Mouse (Mus musculus): ENCODE data around the gene Cdca3. TPM values are rescaled to one million over a fixed set of nuclear protein-coding genes. Genes with fewer than 3 reads are reported as not detected.
"Not testable (repeated sequence)": the region's sequence is repeated elsewhere in the genome, so short reads cannot be mapped to it uniquely, and the experiment has no call there.

Cdca3 gene
- polyA plus RNA-seq, 1 experiment from 2014 or later = 18.2 TPM

DNA sequence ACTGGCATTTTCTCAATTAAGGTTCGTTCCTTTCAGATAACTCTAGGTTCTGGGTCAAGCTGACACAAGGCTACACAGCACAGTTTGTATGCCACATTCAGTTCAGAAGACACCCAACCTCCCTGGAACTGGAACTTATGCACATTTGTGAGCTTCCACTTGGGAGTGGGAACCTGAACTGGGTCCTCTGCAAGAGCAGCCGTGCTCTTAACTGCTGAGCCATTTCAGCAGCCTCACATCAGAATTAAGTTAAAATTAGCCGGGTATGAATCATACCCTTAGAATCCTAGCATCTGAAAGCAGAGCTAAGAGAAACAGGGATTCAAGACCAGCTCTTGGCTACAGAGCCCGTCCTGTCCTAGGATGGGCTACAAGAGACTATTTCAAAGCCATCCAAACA lies 22.0 kb upstream of the Cdca3 start:
- Histone ChIP-seq H3K9ac (ENCODE audit: low read depth, low read length) (no peak overlapping the region), H3K4me1 (ENCODE audit: control insufficient read depth, insufficient read depth, low read length) (peaks cover 38% of the 10 kb centered on the region), H3K27ac (ENCODE audit: low read length) (no peak overlapping the region), H3K4me3 (ENCODE audit: low read depth, low read length) (no peak overlapping the region), H3K36me3 (ENCODE audit: control insufficient read depth, insufficient read depth, low read length) (peaks cover 6% of the 10 kb centered on the region; the same call in 1 of the 2 replicates), H3K9me3 (replicated peaks; ENCODE audit: control insufficient read depth, low read length, poor library complexity, severe bottlenecking) (no peaks in the 10 kb centered on the region; the same call in 1 of the 2 replicates), H3K4me2 (ENCODE audit: low read length) (no peak overlapping the region), H3K27me3 (ENCODE audit: control insufficient read depth, insufficient read depth, low read depth, low read length) (no peaks in the 10 kb centered on the region)
- WGBS = 92% methylated on average over 4 of the region's 4 CpGs
- no peak for ATAC-seq

DNA sequence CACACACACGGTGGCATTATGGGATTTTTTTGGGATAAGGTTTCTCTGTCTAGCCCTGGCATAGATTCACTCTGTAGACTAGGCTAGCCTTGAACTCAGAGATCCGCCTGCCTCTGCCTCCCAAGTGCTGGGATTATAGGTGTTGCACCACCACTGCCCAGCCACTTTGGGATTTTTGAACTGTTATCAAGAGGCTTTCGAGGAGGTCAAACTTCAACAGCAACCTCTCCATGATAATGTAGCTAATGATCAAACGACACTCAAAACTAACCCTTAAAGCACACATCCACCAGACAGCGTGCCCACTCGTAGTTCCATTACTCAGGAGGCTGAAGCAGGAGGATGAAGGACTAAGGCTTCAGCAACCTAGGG lies 21.4 kb upstream of the Cdca3 start:
- H3K4me2 ChIP-seq (ENCODE audit: low read length) = peak overlapping the region; percentile 88
- H3K27ac ChIP-seq (ENCODE audit: low read length) = no peak overlapping the region
- peak overlapping the region; percentile 68; the same call in 1 of the 2 replicates for H3K9ac ChIP-seq (ENCODE audit: low read depth, low read length)
- H3K36me3 ChIP-seq (ENCODE audit: control insufficient read depth, insufficient read depth, low read length) = peaks cover 6% of the 10 kb centered on the region; the same call in 1 of the 2 replicates
- H3K27me3 ChIP-seq (ENCODE audit: control insufficient read depth, insufficient read depth, low read depth, low read length) = no peaks in the 10 kb centered on the region
- peaks cover 41% of the 10 kb centered on the region for H3K4me1 ChIP-seq (ENCODE audit: control insufficient read depth, insufficient read depth, low read length)
- peak overlapping the region; percentile 54 for H3K4me3 ChIP-seq (ENCODE audit: low read depth, low read length)
- H3K9me3 ChIP-seq (replicated peaks; ENCODE audit: control insufficient read depth, low read length, poor library complexity, severe bottlenecking) = no peaks in the 10 kb centered on the region; the same call in 1 of the 2 replicates
- ATAC-seq = no peak
- 88% methylated on average over 6 of the region's 6 CpGs for WGBS

DNA sequence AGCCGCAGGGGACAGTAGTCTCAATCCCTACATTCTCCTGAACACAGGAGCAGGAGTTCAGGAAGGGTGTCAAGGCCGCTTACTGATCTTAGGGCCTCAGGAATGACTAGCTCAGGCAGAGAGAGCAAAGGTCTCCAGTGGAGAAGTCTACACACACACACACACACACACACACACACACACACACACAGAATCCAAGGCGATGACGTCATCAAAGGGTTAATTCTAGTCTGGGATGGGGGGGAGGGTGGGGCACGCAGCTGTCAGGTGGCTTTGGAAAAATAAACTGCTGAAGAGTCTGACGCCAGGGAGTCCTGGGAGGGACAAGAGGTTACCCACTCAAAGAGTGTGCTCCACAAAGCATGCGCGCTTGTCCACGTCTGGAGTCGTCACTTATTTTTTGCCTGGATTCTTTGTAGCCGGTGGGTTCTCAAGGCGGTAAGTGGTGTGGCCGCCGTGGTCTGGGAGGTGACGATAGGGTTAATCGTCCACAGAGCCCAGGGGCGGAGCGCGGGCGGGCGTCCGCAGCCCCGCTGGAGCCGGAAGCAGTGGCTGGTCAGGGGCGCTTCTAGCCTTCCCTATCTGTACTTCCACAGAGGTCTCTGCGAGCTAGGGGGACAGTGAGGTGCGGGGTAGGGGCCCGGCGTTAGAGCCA lies 20.9 kb upstream of the Cdca3 start, which contains the start of gene Spsb2:
Spsb2 (plus strand) TSS at position 304 of the 655 bp plus-strand sequence.
- H3K9me3 ChIP-seq (replicated peaks; ENCODE audit: control insufficient read depth, low read length, poor library complexity, severe bottlenecking) = no peaks in the 10 kb centered on the region
- H3K4me3 ChIP-seq (ENCODE audit: low read depth, low read length) = peak within 1 kb of the TSS; percentile 54
- peak within 1 kb of the TSS; percentile 79 for H3K27ac ChIP-seq (ENCODE audit: low read length)
- peak; percentile 3; the same call in 1 of the 2 replicates for ATAC-seq
- 5% methylated on average over 28 of the region's 29 CpGs for WGBS
- H3K36me3 ChIP-seq (ENCODE audit: control insufficient read depth, insufficient read depth, low read length) = peaks cover 6% of the 10 kb centered on the region; the same call in 1 of the 2 replicates
- H3K9ac ChIP-seq (ENCODE audit: low read depth, low read length) = peak within 1 kb of the TSS; percentile 68
- H3K4me2 ChIP-seq (ENCODE audit: low read length) = peak within 1 kb of the TSS; percentile 88
- H3K4me1 ChIP-seq (ENCODE audit: control insufficient read depth, insufficient read depth, low read length) = peaks cover 41% of the 10 kb centered on the region
- H3K27me3 ChIP-seq (ENCODE audit: control insufficient read depth, insufficient read depth, low read depth, low read length) = no peaks in the 10 kb centered on the region

DNA sequence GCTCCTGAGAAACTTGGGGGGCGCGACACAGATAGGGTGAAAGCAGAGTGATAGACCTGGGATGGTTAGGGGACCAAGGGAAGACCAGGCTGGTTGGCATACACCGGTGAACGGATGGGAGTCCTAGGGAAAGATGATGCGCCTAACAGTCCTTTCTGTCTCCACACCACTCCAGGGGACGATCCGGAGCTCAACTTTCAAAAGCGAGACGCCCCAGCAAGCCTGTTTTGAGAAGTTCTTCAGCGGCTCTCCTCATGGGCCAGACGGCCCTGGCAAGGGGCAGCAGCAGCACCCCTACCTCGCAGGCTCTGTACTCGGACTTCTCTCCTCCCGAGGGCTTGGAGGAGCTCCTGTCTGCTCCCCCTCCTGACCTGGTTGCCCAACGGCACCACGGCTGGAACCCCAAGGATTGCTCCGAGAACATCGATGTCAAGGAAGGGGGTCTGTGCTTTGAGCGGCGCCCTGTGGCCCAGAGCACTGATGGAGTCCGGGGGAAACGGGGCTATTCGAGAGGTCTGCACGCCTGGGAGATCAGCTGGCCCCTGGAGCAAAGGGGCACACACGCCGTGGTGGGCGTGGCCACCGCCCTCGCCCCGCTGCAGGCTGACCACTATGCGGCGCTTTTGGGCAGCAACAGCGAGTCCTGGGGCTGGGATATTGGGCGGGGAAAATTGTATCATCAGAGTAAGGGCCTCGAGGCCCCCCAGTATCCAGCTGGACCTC lies 20.1 kb upstream of the Cdca3 start:
- Histone ChIP-seq H3K27ac (ENCODE audit: low read length) (peak overlapping the region; percentile 79), H3K4me1 (ENCODE audit: control insufficient read depth, insufficient read depth, low read length) (peaks cover 42% of the 10 kb centered on the region), H3K4me2 (ENCODE audit: low read length) (peak overlapping the region; percentile 88), H3K9me3 (replicated peaks; ENCODE audit: control insufficient read depth, low read length, poor library complexity, severe bottlenecking) (no peaks in the 10 kb centered on the region), H3K4me3 (ENCODE audit: low read depth, low read length) (peak overlapping the region; percentile 54), H3K36me3 (ENCODE audit: control insufficient read depth, insufficient read depth, low read length) (peaks cover 6% of the 10 kb centered on the region; the same call in 1 of the 2 replicates), H3K9ac (ENCODE audit: low read depth, low read length) (peak overlapping the region; percentile 68), H3K27me3 (ENCODE audit: control insufficient read depth, insufficient read depth, low read depth, low read length) (no peaks in the 10 kb centered on the region)
- WGBS = under 1% methylated on average over 35 of the region's 35 CpGs
- no peak for ATAC-seq

DNA sequence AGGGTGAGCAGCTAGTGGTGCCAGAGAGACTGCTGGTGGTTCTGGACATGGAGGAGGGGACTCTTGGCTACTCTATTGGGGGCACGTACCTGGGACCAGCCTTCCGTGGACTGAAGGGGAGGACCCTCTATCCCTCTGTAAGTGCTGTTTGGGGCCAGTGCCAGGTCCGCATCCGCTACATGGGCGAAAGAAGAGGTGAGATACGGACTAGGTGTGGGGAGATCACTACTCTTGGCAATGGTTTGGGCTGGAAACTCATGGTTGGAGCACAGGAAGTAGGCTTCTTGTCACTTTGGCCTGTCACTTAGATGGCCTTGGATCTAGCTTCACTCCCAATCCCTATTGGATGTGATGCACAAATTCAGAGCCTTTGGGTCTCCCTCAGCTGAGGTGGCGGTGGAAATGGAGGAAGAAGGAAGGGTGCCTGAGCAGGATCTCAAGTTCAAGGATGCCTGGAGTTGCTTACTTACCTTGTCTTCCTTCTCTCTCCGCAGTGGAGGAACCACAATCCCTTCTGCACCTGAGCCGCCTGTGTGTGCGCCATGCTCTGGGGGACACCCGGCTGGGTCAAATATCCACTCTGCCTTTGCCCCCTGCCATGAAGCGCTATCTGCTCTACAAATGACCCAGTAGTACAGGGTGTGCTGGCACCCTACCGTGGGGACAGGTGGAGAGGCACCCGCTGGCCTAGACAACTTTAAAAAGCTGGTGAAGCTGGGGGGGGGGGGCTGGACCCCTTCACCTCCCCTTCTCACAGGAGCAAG lies 19.4 kb upstream of the Cdca3 start:
- H3K4me3 ChIP-seq (ENCODE audit: low read depth, low read length) = peak overlapping the region; percentile 54
- H3K9me3 ChIP-seq (replicated peaks; ENCODE audit: control insufficient read depth, low read length, poor library complexity, severe bottlenecking) = no peaks in the 10 kb centered on the region
- peak overlapping the region; percentile 68 for H3K9ac ChIP-seq (ENCODE audit: low read depth, low read length)
- peaks cover 48% of the 10 kb centered on the region for H3K4me1 ChIP-seq (ENCODE audit: control insufficient read depth, insufficient read depth, low read length)
- peaks cover 6% of the 10 kb centered on the region; the same call in 1 of the 2 replicates for H3K36me3 ChIP-seq (ENCODE audit: control insufficient read depth, insufficient read depth, low read length)
- no peaks in the 10 kb centered on the region for H3K27me3 ChIP-seq (ENCODE audit: control insufficient read depth, insufficient read depth, low read depth, low read length)
- peak overlapping the region; percentile 79 for H3K27ac ChIP-seq (ENCODE audit: low read length)
- no peak for ATAC-seq
- peak overlapping the region; percentile 88 for H3K4me2 ChIP-seq (ENCODE audit: low read length)
- 44% methylated on average over 14 of the region's 14 CpGs for WGBS

DNA sequence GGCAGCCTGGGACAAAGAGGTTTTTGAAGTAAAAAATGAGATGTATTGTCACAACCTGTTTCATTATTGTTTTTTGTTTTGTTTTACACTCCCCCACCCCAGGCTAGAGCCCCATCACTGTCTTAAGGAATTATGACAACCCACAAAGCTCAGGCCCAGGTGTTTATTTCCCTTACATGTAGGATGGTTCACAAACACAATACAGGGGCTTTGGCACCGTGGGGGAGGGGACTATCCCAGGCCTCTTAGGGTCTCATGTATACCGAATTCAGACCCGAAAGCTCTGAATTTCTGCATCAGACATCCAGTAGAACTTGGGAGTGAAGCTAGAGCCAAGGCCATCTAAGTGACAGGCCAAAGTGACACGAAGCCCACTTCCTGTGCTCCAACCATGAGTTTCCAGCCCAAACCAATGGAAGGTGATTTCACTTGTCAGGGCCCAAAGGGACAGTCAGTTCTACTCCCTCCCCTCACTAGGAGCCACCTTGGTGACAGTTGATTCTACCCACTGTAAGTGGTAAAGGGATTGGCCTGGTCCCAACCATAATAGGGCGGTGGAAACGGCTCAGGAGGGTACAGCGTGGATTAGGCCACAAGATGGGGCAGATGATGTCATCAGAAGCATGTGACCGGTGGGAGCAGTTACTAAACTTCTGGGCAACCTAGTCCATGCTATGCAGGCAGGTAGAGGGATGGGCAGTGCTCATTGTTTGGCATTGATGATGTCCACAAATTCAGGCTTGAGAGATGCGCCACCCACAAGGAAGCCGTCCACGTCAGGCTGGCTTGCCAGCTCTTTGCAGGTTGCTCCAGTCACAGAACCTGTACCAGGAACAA lies 18.6 kb upstream of the Cdca3 start:
- not testable (repeated sequence) for ATAC-seq; H3K9ac ChIP-seq (ENCODE audit: low read depth, low read length); H3K27me3 ChIP-seq (ENCODE audit: control insufficient read depth, insufficient read depth, low read depth, low read length); H3K27ac ChIP-seq (ENCODE audit: low read length); H3K4me2 ChIP-seq (ENCODE audit: low read length); H3K9me3 ChIP-seq (replicated peaks; ENCODE audit: control insufficient read depth, low read length, poor library complexity, severe bottlenecking); H3K4me3 ChIP-seq (ENCODE audit: low read depth, low read length); H3K36me3 ChIP-seq (ENCODE audit: control insufficient read depth, insufficient read depth, low read length)
- 85% methylated on average over 11 of the region's 11 CpGs for WGBS
- peaks cover 47% of the 10 kb centered on the region for H3K4me1 ChIP-seq (ENCODE audit: control insufficient read depth, insufficient read depth, low read length)

DNA sequence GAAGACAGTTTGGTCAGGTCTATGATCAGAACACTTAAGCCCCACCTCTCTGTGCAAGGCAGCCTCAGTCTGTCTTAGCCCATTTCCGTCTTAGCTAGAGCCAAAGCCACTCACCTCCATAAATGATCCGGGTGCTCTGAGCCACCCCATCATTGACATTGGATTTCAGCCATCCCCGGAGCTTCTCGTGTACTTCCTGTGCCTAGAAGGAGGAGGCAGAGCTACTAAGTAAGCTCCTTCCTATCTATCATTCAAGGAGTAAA lies 18.0 kb upstream of the Cdca3 start:
- Histone ChIP-seq H3K9me3 (replicated peaks; ENCODE audit: control insufficient read depth, low read length, poor library complexity, severe bottlenecking) (no peaks in the 10 kb centered on the region), H3K9ac (ENCODE audit: low read depth, low read length) (no peak overlapping the region), H3K4me2 (ENCODE audit: low read length) (no peak overlapping the region), H3K36me3 (ENCODE audit: control insufficient read depth, insufficient read depth, low read length) (peaks cover 7% of the 10 kb centered on the region; the same call in 1 of the 2 replicates), H3K27me3 (ENCODE audit: control insufficient read depth, insufficient read depth, low read depth, low read length) (no peaks in the 10 kb centered on the region), H3K4me3 (ENCODE audit: low read depth, low read length) (no peak overlapping the region), H3K4me1 (ENCODE audit: control insufficient read depth, insufficient read depth, low read length) (peaks cover 42% of the 10 kb centered on the region), H3K27ac (ENCODE audit: low read length) (no peak overlapping the region)
- no peak for ATAC-seq
- 82% methylated on average over 4 of the region's 4 CpGs for WGBS

DNA sequence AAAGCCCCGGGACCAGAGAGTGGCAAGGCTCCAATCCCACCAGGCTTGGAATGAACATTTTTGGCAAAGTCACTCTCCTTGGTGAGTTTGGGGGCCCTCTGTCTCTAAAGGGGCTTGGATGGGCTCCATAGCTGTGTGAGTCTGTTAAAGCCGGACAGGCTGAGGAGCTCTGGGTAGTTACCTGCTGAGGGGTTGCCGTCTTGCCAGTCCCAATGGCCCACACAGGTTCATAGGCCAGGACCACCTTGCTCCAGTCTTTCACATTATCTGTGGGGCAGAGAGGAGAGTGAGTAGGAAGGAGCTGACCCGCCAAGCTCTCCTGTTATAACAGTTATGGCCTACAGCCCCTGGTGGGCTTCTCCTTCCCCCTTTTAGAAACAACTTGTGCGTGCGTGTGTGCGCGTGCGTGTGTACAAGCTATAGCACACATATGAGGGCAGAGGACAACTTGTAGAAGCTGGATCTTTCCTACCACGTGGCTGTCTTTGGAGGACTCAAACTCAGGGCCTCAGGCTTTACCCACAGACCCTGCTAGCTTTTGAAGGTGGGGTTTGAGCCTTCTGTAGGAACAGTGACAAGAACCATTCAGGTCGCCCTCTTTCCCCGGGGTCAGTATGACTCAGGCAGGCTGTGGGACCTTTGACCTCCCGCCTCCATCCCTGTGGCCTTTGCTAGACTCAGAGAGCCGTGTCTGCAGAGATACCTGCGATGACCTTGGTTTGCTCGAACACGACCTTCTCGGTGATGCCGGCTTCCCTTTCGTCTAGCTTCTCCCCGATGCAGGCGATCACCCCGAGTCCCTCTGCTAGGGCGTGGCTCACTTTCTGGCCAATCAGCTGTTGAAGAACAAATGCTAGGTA lies 17.4 kb upstream of the Cdca3 start:
- 87% methylated on average over 24 of the region's 24 CpGs for WGBS
- H3K4me2 ChIP-seq (ENCODE audit: low read length) = peak overlapping the region; percentile 69
- H3K27me3 ChIP-seq (ENCODE audit: control insufficient read depth, insufficient read depth, low read depth, low read length) = no peaks in the 10 kb centered on the region
- peak overlapping the region; percentile 75; the same call in 1 of the 2 replicates for H3K9ac ChIP-seq (ENCODE audit: low read depth, low read length)
- peaks cover 39% of the 10 kb centered on the region for H3K4me1 ChIP-seq (ENCODE audit: control insufficient read depth, insufficient read depth, low read length)
- H3K36me3 ChIP-seq (ENCODE audit: control insufficient read depth, insufficient read depth, low read length) = peaks cover 10% of the 10 kb centered on the region; the same call in 1 of the 2 replicates
- no peak for ATAC-seq
- H3K9me3 ChIP-seq (replicated peaks; ENCODE audit: control insufficient read depth, low read length, poor library complexity, severe bottlenecking) = no peaks in the 10 kb centered on the region
- H3K27ac ChIP-seq (ENCODE audit: low read length) = no peak overlapping the region
- H3K4me3 ChIP-seq (ENCODE audit: low read depth, low read length) = peak overlapping the region; percentile 55; the same call in 1 of the 2 replicates
